Mouse (Mus musculus) MN1 (cell line): Measurements from ENCODE around the gene Ssty1.
"Not testable (repeated sequence)": the region's sequence is repeated elsewhere in the genome, so short reads cannot be mapped to it uniquely, and the experiment has no call there.

Experiments
- DNase-seq: peaks from one replicate; pipeline ENCODE4 v3.0.0-alpha.2; 2016; ENCODE audit warnings: low spot score

The Ssty1 gene

DNA sequence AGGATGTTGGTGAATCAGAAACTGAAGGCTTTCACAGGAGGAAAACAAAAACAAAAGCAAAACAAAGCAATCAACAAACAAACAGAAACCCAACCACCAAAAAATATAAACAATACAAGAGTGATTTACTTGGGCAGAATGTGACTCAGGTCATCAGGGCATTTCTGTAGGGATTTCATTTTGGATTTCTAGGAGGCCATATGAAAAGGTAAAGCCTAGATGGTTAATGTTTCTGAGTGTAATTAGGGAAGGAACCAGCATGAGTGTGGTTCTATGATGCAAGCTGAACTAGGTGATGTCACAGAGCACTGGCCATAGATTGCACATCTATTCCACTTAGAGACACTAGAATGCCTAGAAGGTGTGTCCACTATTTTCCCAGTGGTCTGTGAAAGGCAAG is at the start of gene Ssty1:
Gene Ssty1, plus strand, starts transcription at position 301 of the 400 bp plus-strand sequence.
- DNase-seq: not testable (repeated sequence)

DNA sequence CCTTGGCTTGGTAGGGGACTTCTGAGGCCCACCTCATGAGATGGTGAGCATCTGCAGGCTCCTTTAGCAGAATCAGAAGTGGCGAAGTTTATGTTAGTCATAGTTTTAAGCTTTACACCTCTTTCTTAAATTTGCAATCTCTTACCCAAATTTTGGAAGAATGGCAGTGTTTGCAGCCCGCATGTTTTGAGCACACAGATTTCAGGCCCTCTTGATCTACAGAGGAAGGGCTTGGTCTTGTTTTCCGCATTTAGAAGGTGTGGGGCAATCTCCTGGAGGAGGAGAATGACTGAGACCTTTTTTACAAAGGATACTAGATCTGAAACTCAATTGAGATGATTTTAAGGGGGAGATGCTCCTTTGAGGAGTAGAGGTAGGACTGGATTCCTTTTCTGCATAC is 27.2 kb upstream of the Ssty1 start, which contains the start of gene Gm21764:
Gene Gm21764, minus strand, starts transcription at position 101 of the 400 bp plus-strand sequence.
- not testable (repeated sequence) for DNase-seq
